Mouse (Mus musculus): ENCODE results near the gene Fbxo9. TPM values are rescaled to one million over a fixed set of nuclear protein-coding genes. Genes with fewer than 3 reads are reported as not detected.
"Not testable (repeated sequence)": the region's sequence is repeated elsewhere in the genome, so short reads cannot be mapped to it uniquely, and the experiment has no call there.

The Fbxo9 gene
- 138 and 144 TPM in 2 replicates for polyA plus RNA-seq (2012; rRNA removed)

DNA sequence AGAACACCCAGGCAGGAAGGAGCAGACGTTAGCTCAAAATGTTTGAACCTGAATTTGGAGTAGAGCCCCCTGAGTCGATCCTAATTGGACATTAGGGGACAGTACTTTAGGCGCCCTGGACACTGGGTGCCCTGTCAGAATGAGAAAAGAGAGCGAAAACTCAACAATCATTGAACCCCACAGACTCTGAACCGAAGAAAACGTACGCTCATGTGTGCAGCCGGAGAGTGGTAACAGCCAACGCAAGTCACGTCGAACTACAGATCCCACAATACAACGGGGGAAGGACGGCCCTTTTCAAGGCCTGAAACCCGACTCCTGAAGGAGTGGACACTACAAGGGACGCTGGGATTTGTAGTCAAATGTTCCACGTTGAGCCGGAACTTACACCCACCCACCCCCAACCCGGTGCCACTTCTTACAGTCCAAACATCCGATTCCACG lies at the start of gene Fbxo9, which contains the start of gene Ick:
Gene Fbxo9 (minus strand): TSS at position 270 of the 444 bp plus-strand sequence.
Gene Ick (plus strand): TSS at position 397 of the 444 bp plus-strand sequence.
- peaks cover 2% of the 10 kb centered on the region; the same call in 1 of the 2 replicates for H3K4me1 ChIP-seq (ENCODE audit: control insufficient read depth, insufficient read depth, low read length)
- TF ChIP-seq POLR2A (IDR thresholded peaks at IDR 0.05; ENCODE audit: extremely low read depth, insufficient read depth, low read length) (peak; percentile 89), CTCF (IDR thresholded peaks at IDR 0.05; ENCODE audit: extremely low read depth, insufficient read depth, low read length) (no peak)
- peak within 1 kb of the TSS; percentile 96 for H3K27ac ChIP-seq (ENCODE audit: insufficient read depth, low read length)
- peak within 1 kb of the TSS; percentile 62 for H3K4me3 ChIP-seq (ENCODE audit: insufficient read depth, low read length)

DNA sequence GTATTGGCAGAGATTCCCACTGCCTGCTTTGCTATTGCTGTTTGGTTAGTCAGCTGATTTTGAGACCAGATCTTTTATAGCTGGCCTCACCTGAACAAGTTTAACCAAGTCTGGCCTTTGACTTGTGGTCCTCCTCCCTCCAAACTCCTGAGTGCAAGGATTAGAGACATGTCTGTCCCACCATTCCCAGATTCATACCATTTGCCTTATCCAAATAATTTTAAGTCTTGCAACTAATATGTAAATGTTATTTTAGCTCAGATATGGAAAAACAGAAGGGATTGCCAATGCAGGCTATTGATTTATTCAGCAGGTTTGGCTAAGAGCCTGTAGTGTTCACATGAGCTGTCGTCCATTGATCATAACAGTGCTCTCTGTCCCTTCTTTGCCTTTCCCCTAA lies 48.4 kb upstream of the Fbxo9 start:
- no peak overlapping the region for H3K27ac ChIP-seq (ENCODE audit: insufficient read depth, low read length)

DNA sequence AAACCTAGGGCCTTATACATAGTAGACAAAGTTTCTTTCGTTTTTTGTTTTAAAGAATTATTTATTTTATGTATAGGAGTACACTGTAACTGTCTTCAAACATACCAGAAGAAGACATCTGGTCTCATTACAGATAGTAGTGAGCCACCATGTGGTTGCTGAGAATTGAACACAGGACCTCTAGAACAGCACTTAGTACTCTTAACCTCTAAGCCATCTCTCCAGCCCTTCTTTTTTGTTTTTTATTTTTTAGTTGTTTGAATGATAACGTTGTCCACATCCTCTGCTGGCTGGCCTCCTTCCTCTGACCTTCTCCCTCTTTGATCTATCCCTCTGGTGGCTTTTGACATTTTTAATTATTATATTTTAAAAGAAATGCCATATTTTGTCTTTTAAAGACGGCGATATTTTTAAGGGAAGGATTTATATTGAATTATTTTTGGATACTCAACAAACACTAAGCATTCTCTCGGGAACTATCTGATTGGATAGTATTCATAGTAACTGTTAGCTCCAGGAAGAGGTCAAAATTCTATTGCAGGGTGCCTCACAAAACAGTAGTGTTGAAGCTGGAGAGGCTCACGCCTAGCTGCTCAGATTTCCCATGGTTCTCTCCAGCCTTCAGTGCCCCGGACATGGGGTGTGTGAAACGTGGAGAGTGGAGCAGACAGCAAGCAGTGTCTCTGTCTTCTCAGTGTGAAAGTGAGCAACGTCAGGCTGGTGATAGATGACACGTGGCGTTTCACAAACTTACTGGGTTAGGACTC lies 45.5 kb upstream of the Fbxo9 start:
- H3K4me1 ChIP-seq (ENCODE audit: control insufficient read depth, insufficient read depth, low read length): no peaks in the 10 kb centered on the region
- no peak overlapping the region for H3K4me3 ChIP-seq (ENCODE audit: insufficient read depth, low read length)
- H3K27ac ChIP-seq (ENCODE audit: insufficient read depth, low read length): no peak overlapping the region
- TF ChIP-seq CTCF (IDR thresholded peaks at IDR 0.05; ENCODE audit: extremely low read depth, insufficient read depth, low read length): no peak
- no peak for TF ChIP-seq POLR2A (IDR thresholded peaks at IDR 0.05; ENCODE audit: extremely low read depth, insufficient read depth, low read length)

More for the DNA sequence above, 48.4 kb upstream of the Fbxo9 start:
- H3K4me1 ChIP-seq (ENCODE audit: control insufficient read depth, insufficient read depth, low read length): no peaks in the 10 kb centered on the region
- H3K4me3 ChIP-seq (ENCODE audit: insufficient read depth, low read length): no peak overlapping the region
- TF ChIP-seq POLR2A (IDR thresholded peaks at IDR 0.05; ENCODE audit: extremely low read depth, insufficient read depth, low read length) (no peak), CTCF (IDR thresholded peaks at IDR 0.05; ENCODE audit: extremely low read depth, insufficient read depth, low read length) (no peak)

GRCm38 (mm10) chr9:78149770-78150169 lies 40.9 kb upstream of the Fbxo9 start:
- H3K4me3 ChIP-seq (ENCODE audit: insufficient read depth, low read length); H3K27ac ChIP-seq (ENCODE audit: insufficient read depth, low read length); H3K4me1 ChIP-seq (ENCODE audit: control insufficient read depth, insufficient read depth, low read length): not testable (repeated sequence)

DNA sequence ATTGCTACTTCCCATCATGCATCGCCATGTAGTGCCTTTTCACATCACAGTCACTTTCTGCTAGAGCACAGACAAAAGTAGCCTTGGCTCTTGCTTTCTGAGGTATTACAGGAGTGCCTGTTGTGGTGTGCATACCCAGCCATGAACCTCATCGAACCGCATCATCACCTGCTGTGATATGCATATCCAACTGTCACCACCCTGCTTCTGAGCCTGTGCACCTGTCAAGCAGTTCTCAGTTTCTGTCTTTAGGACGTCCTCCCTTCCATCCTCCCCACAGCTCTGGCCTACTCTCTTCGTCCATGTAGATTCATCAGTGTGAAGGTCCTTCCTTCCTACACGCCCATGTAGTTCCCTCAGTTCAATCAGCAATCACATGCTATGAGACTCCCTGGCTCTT lies 39.3 kb upstream of the Fbxo9 start:
- no peak overlapping the region for H3K4me3 ChIP-seq (ENCODE audit: insufficient read depth, low read length)
- TF ChIP-seq CTCF (IDR thresholded peaks at IDR 0.05; ENCODE audit: extremely low read depth, insufficient read depth, low read length) (no peak), POLR2A (IDR thresholded peaks at IDR 0.05; ENCODE audit: extremely low read depth, insufficient read depth, low read length) (no peak)
- peak overlapping the region; percentile 51; the same call in 1 of the 2 replicates for H3K27ac ChIP-seq (ENCODE audit: insufficient read depth, low read length)

DNA sequence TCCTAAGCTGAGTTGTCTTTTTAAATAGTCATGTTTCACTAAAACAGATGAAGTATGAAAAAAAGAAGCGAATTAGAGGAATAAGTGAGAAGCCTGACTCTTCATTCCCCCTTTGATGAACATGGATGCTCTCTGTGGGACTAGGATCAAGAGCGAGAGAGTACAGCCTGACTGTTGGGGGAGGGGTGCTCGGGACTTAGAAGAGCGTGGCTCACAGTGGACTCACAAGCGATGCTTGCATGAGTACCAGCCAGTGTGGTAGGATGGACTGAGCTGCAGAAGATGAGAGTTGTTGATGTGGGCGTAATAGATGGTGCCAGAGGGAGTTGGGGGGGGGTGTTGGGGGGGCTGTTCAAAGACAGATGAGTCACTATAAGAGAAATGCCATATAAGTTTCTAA lies 37.8 kb upstream of the Fbxo9 start:
- no peak overlapping the region for H3K4me3 ChIP-seq (ENCODE audit: insufficient read depth, low read length)
- peaks cover 9% of the 10 kb centered on the region for H3K4me1 ChIP-seq (ENCODE audit: control insufficient read depth, insufficient read depth, low read length)
- TF ChIP-seq CTCF (IDR thresholded peaks at IDR 0.05; ENCODE audit: extremely low read depth, insufficient read depth, low read length) (no peak), POLR2A (IDR thresholded peaks at IDR 0.05; ENCODE audit: extremely low read depth, insufficient read depth, low read length) (no peak)
- no peak overlapping the region for H3K27ac ChIP-seq (ENCODE audit: insufficient read depth, low read length)

More for the DNA sequence above, 39.3 kb upstream of the Fbxo9 start:
- H3K4me1 ChIP-seq (ENCODE audit: control insufficient read depth, insufficient read depth, low read length): peaks cover 9% of the 10 kb centered on the region

- TF ChIP-seq CTCF (IDR thresholded peaks at IDR 0.05; ENCODE audit: extremely low read depth, insufficient read depth, low read length) (no peak), POLR2A (IDR thresholded peaks at IDR 0.05; ENCODE audit: extremely low read depth, insufficient read depth, low read length) (no peak)
- Histone ChIP-seq H3K4me3 (ENCODE audit: insufficient read depth, low read length) (no peak overlapping the region), H3K4me1 (ENCODE audit: control insufficient read depth, insufficient read depth, low read length) (peaks cover 9% of the 10 kb centered on the region), H3K27ac (ENCODE audit: insufficient read depth, low read length) (no peak overlapping the region)
These were observed 37.2 kb upstream of the Fbxo9 start for GRCm38 (mm10) chr9:78146099-78146498.

DNA sequence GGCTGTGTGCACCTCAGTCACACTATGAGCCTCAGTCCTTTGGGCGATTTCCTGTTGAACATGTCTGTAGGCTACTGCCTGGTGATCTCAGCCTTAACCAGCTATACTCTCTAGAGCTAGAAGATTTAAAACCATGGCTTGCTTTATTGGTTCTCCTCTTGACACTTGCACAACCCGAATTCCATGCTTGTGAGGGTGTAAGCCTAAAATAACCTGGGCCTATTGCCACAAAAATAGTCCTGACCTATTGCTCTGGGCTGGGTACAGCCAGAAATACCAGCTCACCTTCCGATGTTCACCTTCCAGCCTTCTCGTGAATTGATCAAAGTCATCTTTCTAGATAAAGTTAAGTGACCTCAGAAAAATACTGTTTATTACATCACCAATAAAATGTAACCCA lies 30.6 kb upstream of the Fbxo9 start:
- TF ChIP-seq CTCF (IDR thresholded peaks at IDR 0.05; ENCODE audit: extremely low read depth, insufficient read depth, low read length): no peak
- TF ChIP-seq POLR2A (IDR thresholded peaks at IDR 0.05; ENCODE audit: extremely low read depth, insufficient read depth, low read length): no peak
- Histone ChIP-seq H3K27ac (ENCODE audit: insufficient read depth, low read length) (no peak overlapping the region), H3K4me3 (ENCODE audit: insufficient read depth, low read length) (no peak overlapping the region), H3K4me1 (ENCODE audit: control insufficient read depth, insufficient read depth, low read length) (peaks cover 4% of the 10 kb centered on the region)

- no peak for TF ChIP-seq CTCF (IDR thresholded peaks at IDR 0.05; ENCODE audit: extremely low read depth, insufficient read depth, low read length)
- TF ChIP-seq POLR2A (IDR thresholded peaks at IDR 0.05; ENCODE audit: extremely low read depth, insufficient read depth, low read length): no peak
- H3K4me3 ChIP-seq (ENCODE audit: insufficient read depth, low read length): no peak overlapping the region
- H3K4me1 ChIP-seq (ENCODE audit: control insufficient read depth, insufficient read depth, low read length): peaks cover 2% of the 10 kb centered on the region
- no peak overlapping the region for H3K27ac ChIP-seq (ENCODE audit: insufficient read depth, low read length)
These were observed 29.3 kb upstream of the Fbxo9 start for GRCm38 (mm10) chr9:78138044-78138676.

DNA sequence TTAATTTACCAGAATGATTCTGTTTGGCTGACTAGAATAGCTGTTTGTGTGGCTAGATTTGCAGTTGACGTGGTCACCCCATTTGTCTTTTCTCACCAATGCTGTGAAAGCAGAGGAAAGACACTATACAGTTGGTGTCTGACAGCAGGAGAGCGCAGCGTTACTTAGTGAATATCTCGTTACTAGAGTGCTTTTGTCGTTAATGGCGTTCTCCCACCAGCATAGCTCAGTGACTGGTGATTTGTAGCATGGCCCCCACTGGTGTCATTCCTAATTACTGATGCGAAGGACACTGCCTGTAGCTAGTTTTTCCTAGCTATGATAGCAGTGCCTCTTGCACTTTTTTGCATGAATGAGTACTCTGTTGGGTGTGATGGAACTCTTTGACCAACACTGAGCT lies 26.8 kb upstream of the Fbxo9 start:
- no peak for TF ChIP-seq POLR2A (IDR thresholded peaks at IDR 0.05; ENCODE audit: extremely low read depth, insufficient read depth, low read length)
- TF ChIP-seq CTCF (IDR thresholded peaks at IDR 0.05; ENCODE audit: extremely low read depth, insufficient read depth, low read length): no peak
- Histone ChIP-seq H3K27ac (ENCODE audit: insufficient read depth, low read length) (no peak overlapping the region), H3K4me3 (ENCODE audit: insufficient read depth, low read length) (no peak overlapping the region), H3K4me1 (ENCODE audit: control insufficient read depth, insufficient read depth, low read length) (peaks cover 3% of the 10 kb centered on the region)
